Mouse (Mus musculus): ENCODE results near the gene Rsf1.

The Rsf1 gene

GRCm38 (mm10) chr7:97723646-97724538 lies 144.2 kb downstream of the Rsf1 start:
- no peak for DNase-seq (ENCODE audit: low spot score in 2 of 2)

GRCm38 (mm10) chr7:97725401-97725800 lies 145.7 kb downstream of the Rsf1 start:
- DNase-seq (ENCODE audit: low spot score in 2 of 2): no peak

- DNase-seq (ENCODE audit: low spot score in 2 of 2): no peak
Observed at GRCm38 (mm10) chr7:97726080-97726479, 146.4 kb downstream of the Rsf1 start.

- no peak for DNase-seq (ENCODE audit: low spot score in 2 of 2)
Observed at GRCm38 (mm10) chr7:97726778-97727177, 147.1 kb downstream of the Rsf1 start.

- DNase-seq (ENCODE audit: low spot score in 2 of 2): no peak
Observed at GRCm38 (mm10) chr7:97728666-97729614, 149.3 kb downstream of the Rsf1 start.

GRCm38 (mm10) chr7:97730427-97730826 lies 150.7 kb downstream of the Rsf1 start:
- no peak for DNase-seq (ENCODE audit: low spot score in 2 of 2)

GRCm38 (mm10) chr7:97733606-97734005 lies 153.9 kb downstream of the Rsf1 start:
- no peak for DNase-seq (ENCODE audit: low spot score in 2 of 2)

- no peak for DNase-seq (ENCODE audit: low spot score in 2 of 2)
Observed at GRCm38 (mm10) chr7:97735021-97735420, 155.3 kb downstream of the Rsf1 start.

- DNase-seq (ENCODE audit: low spot score in 2 of 2): no peak
Observed at GRCm38 (mm10) chr7:97735886-97736420, 156.3 kb downstream of the Rsf1 start.

- no peak for DNase-seq (ENCODE audit: low spot score in 2 of 2)
Observed at GRCm38 (mm10) chr7:97737256-97737637, 157.6 kb downstream of the Rsf1 start.

GRCm38 (mm10) chr7:97737638-97738456 lies 158.2 kb downstream of the Rsf1 start, which contains the start of gene Aqp11:
TSS of gene Aqp11 (minus strand) at chr7:97738289.
- peak; percentile 83 for DNase-seq (ENCODE audit: low spot score in 2 of 2)

GRCm38 (mm10) chr7:97740948-97741347 lies 161.3 kb downstream of the Rsf1 start:
- DNase-seq (ENCODE audit: low spot score in 2 of 2): no peak

GRCm38 (mm10) chr7:97741756-97742291 lies 162.1 kb downstream of the Rsf1 start:
- DNase-seq (ENCODE audit: low spot score in 2 of 2): no peak
